Mouse (Mus musculus) CH12.LX (cell line): ENCODE measurements around the gene 2210016L21Rik. TPM values are rescaled to one million over a fixed set of nuclear protein-coding genes. Genes with fewer than 3 reads are reported as not detected.

ENCODE experiments used
- DNase-seq: peaks from one replicate; pipeline ENCODE4 v3.0.0-alpha.2; 2013; ENCODE audit errors: extremely low read depth
- H3K27ac ChIP-seq: 2 replicates; pipeline ENCODE4 v1.5.1; 2012; ENCODE audit warnings: low read depth, mild to moderate bottlenecking, control low read depth, moderate library complexity; ENCODE audit not compliant: insufficient read depth
- H3K27me3 ChIP-seq: replicated peaks from 2 replicates; pipeline ENCODE3; 2012; ENCODE audit warnings: inconsistent platforms
- H3K36me3 ChIP-seq, 2 experiments: replicated peaks in 1 of 2; 2 replicates each; pipeline versions ENCODE3 to v1.6.1; 2012; ENCODE audit warnings: inconsistent platforms in 1 of 2, low read length in 1 of 2, mild to moderate bottlenecking in 1 of 2, mixed read lengths in 1 of 2, moderate library complexity in 1 of 2; ENCODE audit not compliant: control insufficient read depth in 1 of 2, insufficient read depth in 1 of 2
- H3K4me1 ChIP-seq, 2 experiments: 2 replicates each; pipeline ENCODE4 v1.6.1; 2012; ENCODE audit warnings: inconsistent platforms in 1 of 2, moderate library complexity in 1 of 2; ENCODE audit not compliant: insufficient read depth in 2 of 2, control insufficient read depth in 1 of 2
- H3K4me2 ChIP-seq: 2 replicates; pipeline ENCODE4 v1.6.1; 2012; ENCODE audit warnings: low read depth, mild to moderate bottlenecking, control low read depth; ENCODE audit not compliant: poor library complexity, insufficient read depth, severe bottlenecking
- H3K4me3 ChIP-seq, 3 experiments: fragments of 150-350 bp in 1 of 3; sonication (generic) in 1 of 3; replicated peaks in 1 of 3; 2 replicates each; pipeline versions ENCODE3 to v1.5.1; 2011 to 2012; ENCODE audit warnings: low read depth in 2 of 3, low read length in 2 of 3, mild to moderate bottlenecking in 2 of 3, moderate library complexity in 2 of 3, control low read depth in 1 of 3, improper control_type of control experiment in 1 of 3, inconsistent platforms in 1 of 3, mixed read lengths in 1 of 3; ENCODE audit not compliant: poor library complexity in 1 of 3
- H3K79me2 ChIP-seq: replicated peaks from 2 replicates; pipeline ENCODE4 v1.6.1; 2012; ENCODE audit warnings: mild to moderate bottlenecking, moderate library complexity; ENCODE audit not compliant: control insufficient read depth, poor library complexity, insufficient read depth, severe bottlenecking; ENCODE audit errors: extremely low read depth
- H3K9ac ChIP-seq: 2 replicates; pipeline ENCODE4 v1.6.1; 2012; ENCODE audit warnings: low read depth, mild to moderate bottlenecking, control low read depth, moderate library complexity; ENCODE audit not compliant: insufficient read depth
- H3K9me3 ChIP-seq: replicated peaks from 2 replicates; pipeline ENCODE3; 2012; ENCODE audit warnings: low read length, inconsistent platforms, mixed read lengths
- BHLHE40 ChIP-seq: IDR thresholded peaks from 2 replicates; pipeline ENCODE4 v1.6.1; 2011; ENCODE audit warnings: mild to moderate bottlenecking, low read depth, low read length, improper control_type of control experiment
- CHD1 ChIP-seq: IDR thresholded peaks from 2 replicates; pipeline ENCODE4 v1.6.1; 2012; ENCODE audit warnings: low read depth, low read length, improper control_type of control experiment, inconsistent platforms
- CTCF ChIP-seq, 2 experiments: IDR thresholded peaks in 1 of 2; conservative IDR thresholded peaks in 1 of 2; 2 replicates each; pipeline ENCODE4 v1.5.1; 2011 to 2012; ENCODE audit warnings: low read depth in 2 of 2, low read length in 2 of 2, improper control_type of control experiment in 1 of 2, inconsistent platforms in 1 of 2, mild to moderate bottlenecking in 1 of 2, moderate library complexity in 1 of 2
- ELF1 ChIP-seq: IDR thresholded peaks from 2 replicates; pipeline ENCODE4 v1.6.1; 2014; ENCODE audit warnings: low read depth, mild to moderate bottlenecking, inconsistent platforms, low read length, improper control_type of control experiment
- ETS1 ChIP-seq: conservative IDR thresholded peaks from 2 replicates; pipeline ENCODE4 v1.6.1; 2012; ENCODE audit warnings: low read depth, mild to moderate bottlenecking, inconsistent platforms, low read length, improper control_type of control experiment, moderate library complexity
- HCFC1 ChIP-seq: IDR thresholded peaks from 2 replicates; pipeline ENCODE4 v1.6.1; 2012; ENCODE audit warnings: low read depth, mild to moderate bottlenecking, inconsistent platforms, low read length, improper control_type of control experiment
- IRF4 ChIP-seq: IDR thresholded peaks from 2 replicates; pipeline ENCODE4 v1.6.1; 2014; ENCODE audit warnings: low read depth, mild to moderate bottlenecking, inconsistent platforms, low read length, improper control_type of control experiment
- JUND ChIP-seq: conservative IDR thresholded peaks from 2 replicates; pipeline ENCODE4 v1.6.1; 2011; ENCODE audit warnings: low read depth, low read length, improper control_type of control experiment
- KAT2A ChIP-seq: IDR thresholded peaks from 2 replicates; pipeline ENCODE4 v1.6.1; 2012; ENCODE audit warnings: low read length, improper control_type of control experiment, inconsistent platforms; ENCODE audit not compliant: insufficient replicate concordance
- MAFK ChIP-seq: IDR thresholded peaks from 2 replicates; pipeline ENCODE4 v1.6.1; 2011; ENCODE audit warnings: low read length, improper control_type of control experiment; ENCODE audit not compliant: insufficient replicate concordance
- MXI1 ChIP-seq: IDR thresholded peaks from 2 replicates; pipeline ENCODE4 v1.6.1; 2011; ENCODE audit warnings: mild to moderate bottlenecking, low read depth, low read length, improper control_type of control experiment
- NELFE ChIP-seq: IDR thresholded peaks from 2 replicates; pipeline ENCODE4 v1.6.1; 2011; ENCODE audit warnings: low read depth, low read length, improper control_type of control experiment
- NRF1 ChIP-seq: IDR thresholded peaks from 2 replicates; pipeline ENCODE4 v1.6.1; 2014; ENCODE audit warnings: low read depth, mild to moderate bottlenecking, inconsistent platforms, low read length, improper control_type of control experiment, moderate library complexity
- PAX5 ChIP-seq: IDR thresholded peaks from 2 replicates; pipeline ENCODE4 v1.6.1; 2012; ENCODE audit warnings: low read length, inconsistent platforms, mixed read lengths
- POLR2AphosphoS2 ChIP-seq: IDR thresholded peaks from 2 replicates; pipeline ENCODE4 v1.6.1; 2011; ENCODE audit warnings: low read depth, low read length, improper control_type of control experiment
- RAD21 ChIP-seq: IDR thresholded peaks from 2 replicates; pipeline ENCODE4 v1.6.1; 2011; ENCODE audit warnings: low read depth, mild to moderate bottlenecking, low read length, improper control_type of control experiment, moderate library complexity
- RCOR1 ChIP-seq: conservative IDR thresholded peaks from 2 replicates; pipeline ENCODE4 v1.6.1; 2012; ENCODE audit warnings: low read depth, mild to moderate bottlenecking, inconsistent platforms, low read length, improper control_type of control experiment
- SMC3 ChIP-seq: IDR thresholded peaks from 2 replicates; pipeline ENCODE4 v1.6.1; 2011; ENCODE audit warnings: low read depth, low read length, improper control_type of control experiment
- TBP ChIP-seq: conservative IDR thresholded peaks from 2 replicates; pipeline ENCODE4 v1.6.1; 2011; ENCODE audit warnings: low read depth, low read length, improper control_type of control experiment
- TCF12 ChIP-seq: IDR thresholded peaks from 2 replicates; pipeline ENCODE4 v1.6.1; 2014; ENCODE audit warnings: low read depth, mild to moderate bottlenecking, inconsistent platforms, low read length, improper control_type of control experiment
- ZC3H11A ChIP-seq: IDR thresholded peaks from 2 replicates; pipeline ENCODE4 v1.6.1; 2012; ENCODE audit warnings: low read depth, mild to moderate bottlenecking, inconsistent platforms, low read length, improper control_type of control experiment
- ZKSCAN1 ChIP-seq: IDR thresholded peaks from 2 replicates; pipeline ENCODE4 v1.6.1; 2012; ENCODE audit warnings: low read depth, inconsistent platforms, low read length, improper control_type of control experiment, borderline replicate concordance
- ZMIZ1 ChIP-seq: IDR thresholded peaks from 2 replicates; pipeline ENCODE4 v1.6.1; 2012; ENCODE audit warnings: low read depth, mild to moderate bottlenecking, inconsistent platforms, low read length, improper control_type of control experiment
- dilution Hi-C: fragments of 300-500 bp; cut with MboI; formaldehyde crosslinking; loops from 2 replicates; pipeline ENCODE4 v1.14.3; 2020; ENCODE audit warnings: low sequenced_read_pairs; ENCODE audit not compliant: extremely low pct_unique_long_range_greater_than_20kb, extremely low pct_ligation_motif_present
- in situ Hi-C: fragments of 300-500 bp; cut with MboI; formaldehyde crosslinking; loops from 3 replicates; pipeline ENCODE4 v1.14.3; 2019; ENCODE audit warnings: low sequenced_read_pairs, low pct_ligation_motif_present, low pct_unique_long_range_greater_than_20kb, mixed read lengths
- polyA plus RNA-seq: library from polyadenylated mRNA; unstranded; fragments of >175 nt; gene quantifications from 2 replicates; pipeline ENCODE4 v1.2.1, GENCODE M21; 2012; ENCODE audit warnings: low read depth; ENCODE audit not compliant: insufficient read length
- total RNA-seq, 2 experiments: library from RNA; depleted of rRNA; stranded (reverse); fragments of 300-350 nt in 1 of 2; fragments of >200 nt in 1 of 2; gene quantifications; 2 replicates each; pipeline ENCODE4 v1.2.3; 2012 to 2014

Gene 2210016L21Rik
- total and polyA plus RNA-seq, 3 experiments: 11.5 to 32.5 (median 21.6) TPM

GRCm38 (mm10) chr5:114969609-114970215 is 27.8 kb downstream of the 2210016L21Rik start:
- in situ Hi-C loops (loop anchor here (10.0 kb wide), 1 partner anchor 135 kb away; no protein-coding TSS in a partner anchor), dilution Hi-C loops (no loop called here)
- Histone ChIP-seq H3K79me2 (no peaks in the 10 kb centered on the region), H3K9me3 (no peaks in the 10 kb centered on the region), H3K27me3 (peaks cover 15% of the 10 kb centered on the region), H3K9ac (no peak overlapping the region), H3K4me1 (peaks cover 8 to 20% of the 10 kb centered on the region in 2 experiments), H3K36me3 (no peaks in the 10 kb centered on the region), H3K4me3 (no peak overlapping the region), H3K4me2 (no peak overlapping the region), H3K27ac (no peak overlapping the region)
- TF ChIP-seq ELF1 (no peak), RAD21 (no peak), CTCF (conservative IDR thresholded peaks at IDR 0.05 in 1 of 2, IDR thresholded peaks at IDR 0.05 in 1 of 2; ENCODE audit: low read depth in 2 of 2, low read length in 2 of 2) (no peak), KAT2A (no peak), ZKSCAN1 (no peak), TBP (no peak), MXI1 (no peak), POLR2AphosphoS2 (no peak), RCOR1 (no peak), BHLHE40 (no peak), IRF4 (no peak), ZC3H11A (no peak), CHD1 (no peak), NRF1 (no peak), TCF12 (no peak), NELFE (no peak), PAX5 (no peak)
- DNase-seq: no peak

- Histone ChIP-seq H3K27ac (no peak within 1 kb of the TSS), H3K9ac (no peak within 1 kb of the TSS), H3K4me2 (no peak within 1 kb of the TSS), H3K36me3 (no peaks in the 10 kb centered on the region), H3K4me3 (no peak within 1 kb of the TSS), H3K79me2 (no peaks in the 10 kb centered on the region), H3K27me3 (peaks cover 15% of the 10 kb centered on the region), H3K4me1 (peaks cover 8 to 25% of the 10 kb centered on the region in 2 experiments), H3K9me3 (no peaks in the 10 kb centered on the region)
- in situ Hi-C loops: loop anchor here (10.0 kb wide), 1 partner anchor 134 kb away; no protein-coding TSS in a partner anchor
- dilution Hi-C loops: no loop called here
- DNase-seq: no peak
- no peak for TF ChIP-seq ZMIZ1
- TF ChIP-seq MAFK: no peak
- no peak for TF ChIP-seq ELF1
- TF ChIP-seq JUND: no peak
- TF ChIP-seq HCFC1: no peak
- no peak for TF ChIP-seq MXI1
- TF ChIP-seq NRF1: no peak
- TF ChIP-seq SMC3: no peak
- TF ChIP-seq CHD1: no peak
- TF ChIP-seq ETS1: no peak
- no peak for TF ChIP-seq POLR2AphosphoS2
- no peak for TF ChIP-seq RCOR1
Measured at GRCm38 (mm10) chr5:114970824-114971227, 28.9 kb downstream of the 2210016L21Rik start, which contains the start of gene Hnf1a. Hnf1a (minus strand) TSS chr5:114971094.
